Mouse (Mus musculus) splenic B cell, adult 2 months (primary cell): ENCODE measurements around the gene Mc3r.

ENCODE experiments used
- DNase-seq: peaks from one replicate; pipeline ENCODE4 v3.0.0-alpha.2; 2011; ENCODE audit warnings: low read depth, low spot score
- H3K27me3 ChIP-seq: 2 replicates; pipeline ENCODE4 v1.6.1; 2012; ENCODE audit warnings: mild to moderate bottlenecking, low read length, moderate library complexity, mixed read lengths; ENCODE audit not compliant: control insufficient read depth, poor library complexity, insufficient read depth, severe bottlenecking
- H3K36me3 ChIP-seq: 2 replicates; pipeline ENCODE4 v1.6.1; 2012; ENCODE audit warnings: mild to moderate bottlenecking, low read length, moderate library complexity, mixed read lengths; ENCODE audit not compliant: control insufficient read depth, poor library complexity, insufficient read depth, severe bottlenecking

Gene Mc3r

GRCm38 (mm10) chr2:172226945-172227344 is 21.3 kb upstream of the Mc3r start:
- Histone ChIP-seq H3K27me3 (no peaks in the 10 kb centered on the region), H3K36me3 (no peaks in the 10 kb centered on the region)
- DNase-seq, result no peak

- Histone ChIP-seq H3K36me3 (no peaks in the 10 kb centered on the region), H3K27me3 (no peaks in the 10 kb centered on the region)
- no peak for DNase-seq
Observed at GRCm38 (mm10) chr2:172227808-172228207, 20.5 kb upstream of the Mc3r start.

GRCm38 (mm10) chr2:172229190-172229589 is 19.1 kb upstream of the Mc3r start:
- no peak for DNase-seq
- H3K36me3 ChIP-seq, result no peaks in the 10 kb centered on the region
- no peaks in the 10 kb centered on the region for H3K27me3 ChIP-seq

GRCm38 (mm10) chr2:172230126-172230525 is 18.2 kb upstream of the Mc3r start:
- DNase-seq, result no peak
- no peaks in the 10 kb centered on the region for H3K27me3 ChIP-seq
- no peaks in the 10 kb centered on the region for H3K36me3 ChIP-seq

- DNase-seq, result no peak
- Histone ChIP-seq H3K36me3 (no peaks in the 10 kb centered on the region), H3K27me3 (no peaks in the 10 kb centered on the region)
Observed at GRCm38 (mm10) chr2:172238220-172238619, 10.1 kb upstream of the Mc3r start.

GRCm38 (mm10) chr2:172241031-172241430 is 7.3 kb upstream of the Mc3r start:
- no peak for DNase-seq
- H3K27me3 ChIP-seq, result no peaks in the 10 kb centered on the region
- H3K36me3 ChIP-seq, result no peaks in the 10 kb centered on the region

- DNase-seq, result no peak
- H3K27me3 ChIP-seq, result no peaks in the 10 kb centered on the region
- no peaks in the 10 kb centered on the region for H3K36me3 ChIP-seq
Observed at GRCm38 (mm10) chr2:172245497-172245896, 2.8 kb upstream of the Mc3r start.

GRCm38 (mm10) chr2:172249336-172249735 is 1.0 kb downstream of the Mc3r start:
- Histone ChIP-seq H3K27me3 (no peaks in the 10 kb centered on the region), H3K36me3 (no peaks in the 10 kb centered on the region)
- DNase-seq, result no peak

- no peaks in the 10 kb centered on the region for H3K27me3 ChIP-seq
Observed at GRCm38 (mm10) chr2:172256418-172256817, 8.1 kb downstream of the Mc3r start.

GRCm38 (mm10) chr2:172256956-172257355 is 8.7 kb downstream of the Mc3r start:
- Histone ChIP-seq H3K27me3 (no peaks in the 10 kb centered on the region), H3K36me3 (no peaks in the 10 kb centered on the region)
- no peak for DNase-seq

More at GRCm38 (mm10) chr2:172256418-172256817, 8.1 kb downstream of the Mc3r start:
- no peaks in the 10 kb centered on the region for H3K36me3 ChIP-seq
- no peak for DNase-seq

- H3K36me3 ChIP-seq, result no peaks in the 10 kb centered on the region
- no peak for DNase-seq
Observed at GRCm38 (mm10) chr2:172257471-172258065, 9.3 kb downstream of the Mc3r start.

GRCm38 (mm10) chr2:172260064-172260463 is 11.8 kb downstream of the Mc3r start:
- DNase-seq, result no peak
- H3K36me3 ChIP-seq, result no peaks in the 10 kb centered on the region

More at GRCm38 (mm10) chr2:172257471-172258065, 9.3 kb downstream of the Mc3r start:
- no peaks in the 10 kb centered on the region for H3K27me3 ChIP-seq

GRCm38 (mm10) chr2:172261441-172261840 is 13.1 kb downstream of the Mc3r start:
- Histone ChIP-seq H3K36me3 (no peaks in the 10 kb centered on the region), H3K27me3 (no peaks in the 10 kb centered on the region)
- DNase-seq, result no peak

More at GRCm38 (mm10) chr2:172260064-172260463, 11.8 kb downstream of the Mc3r start:
- H3K27me3 ChIP-seq, result no peaks in the 10 kb centered on the region

GRCm38 (mm10) chr2:172263216-172263615 is 14.9 kb downstream of the Mc3r start:
- Histone ChIP-seq H3K36me3 (no peaks in the 10 kb centered on the region), H3K27me3 (no peaks in the 10 kb centered on the region)
- DNase-seq, result no peak

- H3K36me3 ChIP-seq, result no peaks in the 10 kb centered on the region
- no peak for DNase-seq
- H3K27me3 ChIP-seq, result no peaks in the 10 kb centered on the region
Observed at GRCm38 (mm10) chr2:172269907-172270306, 21.6 kb downstream of the Mc3r start.

GRCm38 (mm10) chr2:172270485-172270944 is 22.2 kb downstream of the Mc3r start:
- Histone ChIP-seq H3K27me3 (no peaks in the 10 kb centered on the region), H3K36me3 (no peaks in the 10 kb centered on the region)
- DNase-seq, result no peak
